Mouse (Mus musculus) gastrocnemius, postnatal 4 days (tissue): Measurements from ENCODE around the gene Ntng2. TPM values are rescaled to one million over a fixed set of nuclear protein-coding genes. Genes with fewer than 3 reads are reported as not detected.

Experiments used
- DNase-seq, 2 experiments: peaks; one replicate each; pipeline ENCODE4 v3.0.0; 2021 to 2022; ENCODE audit warnings: low spot score in 2 of 2, mixed read lengths in 2 of 2
- long read RNA-seq, 2 experiments: library from polyadenylated mRNA; stranded (forward); transcript quantifications; one replicate each; pipeline ENCODE4 v2.0.0; 2021
- total RNA-seq, 2 experiments: library from RNA; stranded (reverse); gene quantifications; 2 replicates each; pipeline ENCODE4 v1.2.3; 2021

Ntng2 gene
- 10 to 100 TPM; 11.3 to 13.0 TPM for total RNA-seq
- long read RNA-seq, experiment 1 = 0 reads
- long read RNA-seq, experiment 2, partial matches to known transcripts = 0 of 1 reads
- long read RNA-seq, experiment 2, other reads (novel, unspliced or antisense) = 1 of 1 reads

DNA sequence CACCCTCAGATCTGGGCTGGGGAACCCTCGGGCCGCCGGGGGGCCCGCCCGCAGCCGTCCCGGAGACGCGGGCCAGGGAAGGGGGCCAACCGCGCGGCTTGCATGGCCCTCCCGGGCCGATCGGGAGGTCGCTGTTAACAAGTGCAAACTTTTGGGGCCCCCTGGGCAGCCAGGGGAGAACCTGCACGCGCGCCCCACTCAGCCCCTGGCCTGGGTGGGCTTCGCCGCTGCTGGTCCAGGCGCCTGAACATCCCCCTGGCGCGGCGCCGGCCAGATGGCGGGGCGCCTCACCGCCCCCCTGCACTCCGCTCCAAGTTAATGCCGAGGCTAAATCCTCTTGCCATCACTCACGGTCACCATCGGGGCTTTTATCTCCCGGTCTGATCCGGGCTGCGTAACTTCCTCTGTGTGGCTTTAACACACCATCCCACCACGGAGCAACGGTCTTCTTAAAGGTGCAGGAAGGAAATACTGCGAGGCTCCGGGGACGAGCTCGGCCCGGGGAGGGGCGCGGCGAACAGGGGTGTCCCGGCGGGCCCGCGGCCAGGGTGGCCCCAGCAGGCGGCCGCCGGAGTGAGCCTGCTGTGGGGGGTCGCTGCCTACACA is at the start of gene Ntng2:
Gene Ntng2 (minus strand): TSS at position 407 of the 606 bp plus-strand sequence.
- DNase-seq = peak in 1 of 2 experiments; percentile 39

DNA sequence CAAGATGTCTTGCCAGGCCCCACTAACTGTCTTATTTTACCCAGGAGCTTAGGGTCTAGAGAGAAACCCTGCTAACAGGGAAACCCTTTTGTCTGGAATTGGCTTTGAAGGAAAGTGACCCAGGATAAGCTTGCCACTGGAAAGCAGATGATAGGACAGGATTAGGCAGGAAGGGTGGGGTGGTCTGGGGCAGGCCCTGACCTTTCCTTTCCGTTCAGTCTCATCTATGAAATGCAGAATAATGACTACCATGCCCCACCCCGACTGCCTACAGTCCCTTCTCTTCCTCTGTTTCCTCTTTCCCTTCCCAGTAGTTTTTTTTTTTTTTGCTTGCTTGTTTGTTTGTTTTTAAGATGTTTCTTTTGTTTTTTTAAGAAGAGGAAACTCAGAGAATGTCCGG is 42.8 kb upstream of the Ntng2 start:
- DNase-seq = no peak

DNA sequence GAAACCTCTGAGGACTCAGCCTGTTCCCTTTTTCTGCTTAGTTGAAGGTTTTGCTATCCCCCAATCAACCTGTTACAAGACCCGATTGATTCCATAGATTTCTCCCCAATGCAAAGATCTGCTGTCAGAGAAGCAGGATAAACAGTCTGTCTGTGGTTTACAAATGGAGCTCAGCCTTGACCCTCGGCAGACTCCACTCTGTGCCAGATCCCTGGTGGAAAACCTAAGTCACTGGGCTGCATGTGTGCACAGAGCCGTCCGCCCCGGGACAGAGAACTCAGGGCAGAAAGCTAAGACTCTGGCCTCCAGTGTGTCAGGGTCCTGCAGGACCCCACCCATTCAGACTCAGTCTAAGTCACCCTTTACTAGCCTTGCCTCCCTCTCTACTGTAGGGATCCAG is 34.8 kb upstream of the Ntng2 start:
- no peak for DNase-seq

DNA sequence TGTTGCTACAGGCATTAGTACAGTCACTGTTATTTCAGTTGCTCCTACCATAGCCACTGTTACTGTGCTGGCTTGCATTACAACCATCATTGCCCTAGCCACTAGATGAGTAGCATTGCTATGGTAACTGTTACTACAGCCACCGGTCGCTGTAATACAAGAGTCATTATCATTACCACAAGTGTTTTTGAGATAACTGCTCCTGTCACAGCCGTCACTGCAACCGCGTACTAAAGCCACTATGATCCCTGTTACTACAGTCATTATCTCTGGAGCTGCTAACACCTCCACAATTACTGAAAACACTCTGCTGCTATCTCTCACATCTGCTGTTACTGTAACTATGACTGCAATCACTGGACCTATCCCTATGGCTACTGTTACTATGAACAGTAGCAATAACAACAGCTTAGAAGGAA is 24.9 kb upstream of the Ntng2 start:
- DNase-seq = no peak

DNA sequence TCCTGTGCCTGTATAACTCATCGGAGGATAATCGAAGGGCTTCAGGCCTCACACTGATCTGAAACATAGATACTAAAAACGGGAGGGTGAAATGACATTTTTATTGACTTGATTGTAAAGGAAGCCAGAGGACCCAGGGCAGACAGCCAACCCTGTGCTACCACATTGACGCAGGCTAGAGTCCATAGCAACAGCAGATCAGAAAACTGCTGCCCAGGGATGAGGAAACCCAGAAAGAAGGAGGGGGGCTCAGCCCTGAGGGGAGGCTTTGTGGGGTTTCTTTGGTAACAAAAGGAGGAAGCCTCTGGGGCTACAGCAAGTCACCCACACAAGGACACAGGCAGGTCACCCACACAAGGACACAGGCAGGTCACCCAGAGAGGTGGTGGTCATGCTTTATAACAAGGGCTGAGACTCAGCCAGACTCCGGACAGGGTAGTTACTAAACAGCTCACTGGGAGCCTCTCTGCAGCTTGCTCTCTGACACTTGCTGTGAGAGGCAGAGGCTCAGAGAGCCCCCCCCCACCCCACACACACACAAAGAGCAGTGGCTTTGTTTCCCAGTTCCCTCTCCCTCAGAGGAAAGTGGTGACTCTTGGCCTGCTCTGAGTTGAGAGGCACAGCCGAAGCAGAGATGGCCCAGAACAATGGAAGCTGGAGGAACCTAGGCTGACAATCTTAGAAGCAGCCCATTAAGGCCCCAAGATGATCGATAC is 19.2 kb upstream of the Ntng2 start:
- peak in 1 of 2 experiments; percentile 24 for DNase-seq

DNA sequence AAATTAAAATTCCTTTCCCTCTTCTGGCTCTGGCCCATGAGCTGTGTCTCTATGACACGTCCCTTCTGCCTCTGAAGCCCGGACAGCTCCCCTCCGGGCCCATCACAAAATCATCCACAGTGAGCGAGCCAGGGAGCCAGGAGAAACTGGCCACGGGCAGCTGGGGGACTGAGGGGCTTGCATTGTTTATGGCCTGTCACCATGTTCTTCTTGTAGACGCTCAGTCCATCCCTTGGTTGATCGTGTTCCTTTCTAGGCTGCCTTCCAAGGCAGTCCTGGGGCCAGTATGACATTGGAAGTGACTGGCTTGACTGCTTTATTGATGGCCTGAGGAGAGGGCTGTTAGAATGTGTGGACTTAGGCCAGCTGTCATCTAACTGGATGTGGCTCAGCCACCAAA is 18.3 kb upstream of the Ntng2 start:
- DNase-seq = no peak

- no peak for DNase-seq
These were observed 14.0 kb upstream of the Ntng2 start for GRCm38 (mm10) chr2:29266810-29267209.

GRCm38 (mm10) chr2:29262436-29262915 is 9.7 kb upstream of the Ntng2 start:
- no peak for DNase-seq

- no peak for DNase-seq
These were observed 8.3 kb upstream of the Ntng2 start for GRCm38 (mm10) chr2:29261126-29261525.

DNA sequence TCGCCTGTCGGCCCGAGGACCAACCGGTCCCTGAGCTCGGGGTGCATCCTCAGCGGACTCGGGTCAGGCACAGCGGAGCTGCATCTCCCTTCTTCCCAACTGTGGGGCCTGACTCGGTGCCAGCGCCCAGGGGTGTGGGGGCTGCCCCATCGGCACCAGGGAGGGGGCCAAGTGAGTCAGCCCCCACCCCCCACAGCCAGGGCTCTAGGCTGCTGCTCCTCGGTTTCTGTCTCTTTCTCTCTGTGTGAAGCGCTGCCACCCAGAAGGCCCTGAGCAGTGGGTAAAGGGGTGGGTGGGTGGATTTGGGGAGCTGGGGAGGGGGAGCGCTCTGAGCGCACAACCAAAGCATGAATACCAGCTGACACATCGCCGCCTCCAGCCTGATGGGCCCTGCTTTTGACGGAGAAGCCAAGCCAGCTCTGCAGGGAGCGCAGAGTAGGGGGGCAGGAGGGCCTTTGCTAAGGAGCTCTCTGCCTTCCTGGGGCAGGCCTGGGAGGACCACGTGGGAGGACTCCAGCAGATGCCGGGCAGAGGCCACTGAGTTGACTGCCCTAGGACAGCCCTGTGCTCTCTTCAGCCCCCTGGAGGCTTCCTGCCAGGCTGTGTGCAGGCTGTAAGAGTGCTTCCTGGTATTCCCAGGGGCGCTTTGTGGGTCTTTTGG is 530 bp upstream of the Ntng2 start:
- no peak for DNase-seq

GRCm38 (mm10) chr2:29252059-29252598 is 676 bp downstream of the Ntng2 start:
- peak; percentile 47 to 54 for DNase-seq

DNA sequence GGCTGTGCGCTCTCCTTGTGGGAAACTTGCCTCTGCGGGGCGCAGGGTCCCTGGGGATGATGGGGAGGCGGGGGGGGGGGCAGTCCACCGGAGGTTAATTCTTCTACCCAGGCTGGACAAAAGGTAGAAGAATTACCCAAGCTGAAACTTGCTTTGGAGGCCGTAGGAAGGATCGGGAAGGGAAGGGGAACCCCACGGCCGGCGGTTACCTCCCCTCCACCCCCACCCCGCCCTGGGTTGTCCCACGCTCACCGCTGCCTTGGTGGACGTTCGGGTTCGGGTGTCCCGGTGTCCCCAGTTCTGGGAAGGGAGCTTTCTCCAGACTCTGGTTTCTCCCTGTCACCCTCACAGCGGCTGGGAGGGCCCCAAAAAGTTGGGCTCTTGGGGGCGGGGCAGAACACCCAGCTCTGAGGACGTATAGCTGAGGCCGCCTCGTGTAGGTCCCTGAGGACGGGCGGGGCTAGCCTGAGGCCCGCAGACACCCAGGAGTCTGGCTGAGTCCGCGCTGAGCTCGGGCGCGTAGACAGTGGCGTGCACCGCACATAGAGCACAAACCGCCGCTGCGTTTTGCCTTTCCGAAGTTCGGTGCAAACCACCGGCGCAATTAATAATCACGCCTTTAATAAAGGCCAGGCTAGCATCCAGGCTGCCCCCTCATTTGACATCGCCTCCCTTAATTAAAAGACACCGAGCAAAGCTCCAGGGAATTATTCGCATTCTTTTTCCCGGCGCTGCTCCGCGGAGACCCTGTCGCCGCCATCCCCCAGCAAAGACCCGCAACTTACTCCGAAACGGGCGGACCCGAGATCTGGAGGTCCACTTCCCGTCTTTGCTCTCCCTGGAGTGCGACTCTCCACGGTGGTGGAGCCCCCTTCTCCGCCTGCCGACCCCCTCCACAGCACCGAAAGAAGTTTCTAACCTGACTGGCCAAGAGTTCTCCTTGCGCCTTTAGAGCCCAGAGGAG is 1.4 kb downstream of the Ntng2 start:
- no peak for DNase-seq

DNA sequence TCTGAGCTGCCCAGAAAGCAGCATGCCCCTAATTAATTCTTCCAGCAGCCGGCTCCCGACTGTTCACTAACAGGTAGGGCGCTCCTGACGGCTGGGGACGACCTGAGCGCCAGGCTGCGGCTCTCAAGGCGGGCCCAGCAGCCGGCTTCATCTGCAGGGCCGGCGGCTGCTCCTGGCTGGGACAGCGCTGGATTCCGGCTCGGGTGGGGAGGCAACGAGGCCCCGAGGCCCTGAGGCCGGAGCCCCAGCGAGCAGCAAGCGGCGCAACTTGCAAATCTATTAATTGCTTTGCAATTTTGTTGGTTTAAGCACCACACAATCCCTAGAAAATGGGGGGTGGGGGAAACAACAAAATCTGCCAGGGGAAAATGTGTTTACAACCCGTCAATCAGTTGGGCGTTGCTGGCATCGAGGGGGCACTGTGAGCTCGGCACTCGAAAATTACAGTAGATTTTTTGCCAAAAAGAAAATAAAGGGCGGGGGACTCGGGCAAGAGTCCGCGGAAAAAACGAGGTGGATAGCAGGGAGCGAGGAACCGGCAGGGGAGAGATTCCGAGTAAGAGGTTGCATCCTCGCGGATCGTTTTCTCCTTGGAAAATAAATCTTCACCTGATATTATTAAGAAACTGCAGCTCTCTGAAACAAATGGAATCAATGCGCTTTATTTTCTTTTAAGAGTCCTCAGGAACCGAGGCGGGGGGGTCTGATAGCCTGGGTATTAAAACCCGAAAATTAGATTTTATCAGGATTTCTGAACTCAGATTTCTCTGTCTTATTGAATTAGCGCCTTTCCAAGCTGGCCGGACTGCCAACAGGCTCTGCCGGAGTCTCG is 2.3 kb downstream of the Ntng2 start:
- DNase-seq = no peak

DNA sequence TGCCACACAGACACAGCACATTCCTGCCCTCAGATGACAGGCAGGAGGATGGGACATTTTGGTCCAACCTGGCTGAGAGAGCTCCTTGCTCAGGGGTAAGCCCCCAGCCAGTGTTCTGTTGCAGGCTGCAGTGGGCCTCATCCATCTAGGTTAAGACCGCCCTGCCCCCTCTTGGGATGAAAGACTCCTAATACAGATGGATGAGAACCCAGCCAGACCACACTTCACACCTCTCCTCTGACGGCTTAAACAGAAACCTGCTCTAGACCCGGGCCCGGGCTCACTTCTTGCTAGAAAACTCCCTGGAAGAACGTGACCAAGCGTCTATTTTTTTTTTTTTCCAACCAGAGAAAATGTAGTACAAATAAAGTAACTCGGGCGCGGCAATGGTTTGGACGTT is 3.0 kb downstream of the Ntng2 start:
- DNase-seq = no peak

- no peak for DNase-seq
These were observed 4.3 kb downstream of the Ntng2 start for GRCm38 (mm10) chr2:29248551-29248950.

GRCm38 (mm10) chr2:29247386-29247785 is 5.4 kb downstream of the Ntng2 start:
- DNase-seq = no peak

- no peak for DNase-seq
These were observed 5.9 kb downstream of the Ntng2 start for GRCm38 (mm10) chr2:29246891-29247290.

DNA sequence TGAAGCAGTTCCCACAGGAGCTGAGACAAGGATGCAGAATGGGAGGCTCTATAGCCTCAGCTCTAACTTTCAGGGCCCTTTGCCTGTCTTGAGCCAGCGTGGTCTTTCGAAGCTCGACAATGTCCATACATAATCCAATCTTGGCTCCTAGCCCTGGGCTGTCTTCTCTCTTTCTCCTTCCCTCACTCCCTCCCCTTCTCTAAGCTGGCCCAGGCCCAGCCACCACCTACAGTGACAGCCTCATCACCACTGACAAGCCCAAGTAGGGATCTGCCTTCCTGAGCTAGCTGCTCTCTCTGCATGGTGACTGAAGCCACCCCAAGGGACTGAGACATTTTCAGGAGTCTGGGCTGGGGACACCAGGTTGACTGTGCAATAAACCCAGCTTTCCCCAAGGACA is 6.5 kb downstream of the Ntng2 start:
- DNase-seq = no peak

- DNase-seq = no peak
These were observed 7.4 kb downstream of the Ntng2 start for GRCm38 (mm10) chr2:29245341-29245779.

- DNase-seq = no peak
These were observed 13.5 kb downstream of the Ntng2 start for GRCm38 (mm10) chr2:29239329-29239728.
